Mouse (Mus musculus) hindbrain, embryonic 14.5 days (tissue): ENCODE data around the gene Fzd5. TPM values are rescaled to one million over a fixed set of nuclear protein-coding genes. Genes with fewer than 3 reads are reported as not detected.
A peak's percentile ranks its signal among the peaks of the same experiment; 100 is the strongest.

Experiments
- ATAC-seq: fragments of 200-750 bp; cut with Nextera tagmentation; 2 replicates; pipeline ENCODE4 v1.8.0; 2017; ENCODE audit warnings: moderate number of reproducible peaks, mild to moderate bottlenecking, moderate TSS enrichment, moderate library complexity; ENCODE audit not compliant: low FRiP score
- DNase-seq: peaks from one replicate; pipeline ENCODE4 v3.0.0-alpha.2; 2015; ENCODE audit warnings: low spot score
- H3K27ac ChIP-seq: fragments of 300-500 bp; sonication (generic); 2 replicates; pipeline ENCODE4 v1.5.1; 2014; ENCODE audit warnings: mild to moderate bottlenecking, moderate library complexity
- H3K27me3 ChIP-seq: fragments of 300-500 bp; sonication (generic); 2 replicates; pipeline ENCODE4 v1.6.1; 2014; ENCODE audit warnings: mild to moderate bottlenecking, low read length, mixed read lengths; ENCODE audit not compliant: control insufficient read depth, insufficient read depth
- H3K36me3 ChIP-seq: fragments of 300-500 bp; sonication (generic); replicated peaks from 2 replicates; pipeline ENCODE4 v1.6.1; 2014; ENCODE audit not compliant: control insufficient read depth, insufficient read depth
- H3K4me1 ChIP-seq: fragments of 300-500 bp; sonication (generic); replicated peaks from 2 replicates; pipeline ENCODE4 v1.6.1; 2014; ENCODE audit warnings: antibody characterized with exemption, low read length, mixed read lengths; ENCODE audit not compliant: control insufficient read depth, insufficient read depth
- H3K4me2 ChIP-seq: fragments of 300-500 bp; sonication (generic); replicated peaks from 2 replicates; pipeline ENCODE4 v1.6.1; 2014; ENCODE audit warnings: mild to moderate bottlenecking, moderate library complexity
- H3K4me3 ChIP-seq: fragments of 300-500 bp; sonication (generic); replicated peaks from 2 replicates; pipeline ENCODE4 v1.5.1; 2014; ENCODE audit warnings: mild to moderate bottlenecking, low read length
- H3K9ac ChIP-seq: fragments of 300-500 bp; sonication (generic); 2 replicates; pipeline ENCODE4 v1.6.1; 2014
- H3K9me3 ChIP-seq: fragments of 300-500 bp; sonication (generic); 2 replicates; pipeline ENCODE4 v1.6.1; 2016; ENCODE audit warnings: low read length; ENCODE audit not compliant: control insufficient read depth
- WGBS: fragments of 180-500 bp; shearing (Covaris S2); extraction: QIAGEN DNeasy Blood & Tissue Kit; methylation state at CpG from one replicate; pipeline ENCODE4 v1.1.7; 2014; 5-methylcytosine and 5-hydroxymethylcytosine counted together
- polyA plus RNA-seq: library from polyadenylated mRNA; unstranded; fragments of >200 nt; fragmentation: Nextera tagmentation; extraction: Ambion mirVana; gene quantifications from 2 replicates; pipeline ENCODE4 v1.2.1, GENCODE M21; 2014

The Fzd5 gene
- polyA plus RNA-seq, 1 experiment from 2014 or later = 0.29 TPM

GRCm38 (mm10) chr1:64735781-64736680, 1.5 kb downstream of the Fzd5 start:
- H3K9me3 ChIP-seq = no peaks in the 10 kb centered on the region
- H3K27ac ChIP-seq = no peak overlapping the region
- peak; percentile 24 for ATAC-seq
- peak overlapping the region; percentile 60 for H3K4me3 ChIP-seq
- peak overlapping the region; percentile 98 for H3K4me2 ChIP-seq
- 11% methylated on average over 75 of the region's 75 CpGs for WGBS
- DNase-seq = peak; percentile 39
- no peaks in the 10 kb centered on the region for H3K36me3 ChIP-seq
- H3K4me1 ChIP-seq = peaks cover 27% of the 10 kb centered on the region
- peaks cover 72% of the 10 kb centered on the region for H3K27me3 ChIP-seq
- peak overlapping the region; percentile 40 for H3K9ac ChIP-seq

GRCm38 (mm10) chr1:64734771-64735750, 2.5 kb downstream of the Fzd5 start:
- Histone ChIP-seq H3K9me3 (no peaks in the 10 kb centered on the region), H3K27me3 (peaks cover 72% of the 10 kb centered on the region), H3K4me2 (peak overlapping the region; percentile 98), H3K27ac (no peak overlapping the region), H3K36me3 (no peaks in the 10 kb centered on the region), H3K4me1 (peaks cover 27% of the 10 kb centered on the region), H3K9ac (no peak overlapping the region), H3K4me3 (peak overlapping the region; percentile 60)
- peak; percentile 1; the same call in 1 of the 2 replicates for ATAC-seq
- DNase-seq = no peak
- WGBS = 42% methylated on average over 58 of the region's 58 CpGs

GRCm38 (mm10) chr1:64733453-64734245, 3.9 kb downstream of the Fzd5 start:
- peaks cover 62% of the 10 kb centered on the region for H3K27me3 ChIP-seq
- no peak overlapping the region for H3K4me3 ChIP-seq
- no peak overlapping the region for H3K9ac ChIP-seq
- peaks cover 27% of the 10 kb centered on the region for H3K4me1 ChIP-seq
- no peaks in the 10 kb centered on the region for H3K9me3 ChIP-seq
- no peak for DNase-seq
- no peaks in the 10 kb centered on the region for H3K36me3 ChIP-seq
- 0 out of 2 replicates have a peak overlapping the region, but pooled peaks have one; percentile 2 for H3K4me2 ChIP-seq
- WGBS = 14% methylated on average over 11 of the region's 11 CpGs
- no peak for ATAC-seq
- no peak overlapping the region for H3K27ac ChIP-seq

- H3K4me1 ChIP-seq = peaks cover 27% of the 10 kb centered on the region
- no peaks in the 10 kb centered on the region for H3K36me3 ChIP-seq
- peaks cover 57% of the 10 kb centered on the region for H3K27me3 ChIP-seq
- H3K9ac ChIP-seq = no peak overlapping the region
- no peak overlapping the region for H3K27ac ChIP-seq
- ATAC-seq = no peak
- H3K4me2 ChIP-seq = no peak overlapping the region
- H3K4me3 ChIP-seq = no peak overlapping the region
- no peaks in the 10 kb centered on the region for H3K9me3 ChIP-seq
- no peak for DNase-seq
- WGBS = 55% methylated on average over 7 of the region's 7 CpGs
These were observed 4.8 kb downstream of the Fzd5 start for GRCm38 (mm10) chr1:64732637-64733200.

- WGBS = 38% methylated on average over 10 of the region's 10 CpGs
These were observed 5.4 kb downstream of the Fzd5 start for GRCm38 (mm10) chr1:64732161-64732560.

GRCm38 (mm10) chr1:64731341-64732020, 6.1 kb downstream of the Fzd5 start:
- no peak overlapping the region for H3K27ac ChIP-seq
- H3K4me2 ChIP-seq = no peak overlapping the region
- no peak for DNase-seq
- H3K9me3 ChIP-seq = no peaks in the 10 kb centered on the region
- H3K36me3 ChIP-seq = no peaks in the 10 kb centered on the region
- H3K4me1 ChIP-seq = peaks cover 19% of the 10 kb centered on the region
- ATAC-seq = no peak
- peaks cover 49% of the 10 kb centered on the region for H3K27me3 ChIP-seq
- no peak overlapping the region for H3K9ac ChIP-seq
- WGBS = 60% methylated on average over 16 of the region's 16 CpGs
- H3K4me3 ChIP-seq = no peak overlapping the region

More at GRCm38 (mm10) chr1:64732161-64732560, 5.4 kb downstream of the Fzd5 start:
- H3K9ac ChIP-seq = no peak overlapping the region
- no peaks in the 10 kb centered on the region for H3K9me3 ChIP-seq
- peaks cover 56% of the 10 kb centered on the region for H3K27me3 ChIP-seq
- DNase-seq = no peak
- H3K36me3 ChIP-seq = no peaks in the 10 kb centered on the region
- H3K4me2 ChIP-seq = no peak overlapping the region
- H3K4me3 ChIP-seq = no peak overlapping the region
- H3K4me1 ChIP-seq = peaks cover 26% of the 10 kb centered on the region
- no peak for ATAC-seq
- no peak overlapping the region for H3K27ac ChIP-seq

GRCm38 (mm10) chr1:64730046-64730445, 7.5 kb downstream of the Fzd5 start:
- Histone ChIP-seq H3K9ac (no peak overlapping the region), H3K4me1 (peaks cover 10% of the 10 kb centered on the region; the same call in 1 of the 2 replicates), H3K27ac (no peak overlapping the region), H3K27me3 (peaks cover 34% of the 10 kb centered on the region), H3K9me3 (no peaks in the 10 kb centered on the region), H3K4me3 (no peak overlapping the region), H3K36me3 (0 out of 2 replicates have a peak, but pooled peaks cover 9% of the 10 kb centered on the region), H3K4me2 (no peak overlapping the region)
- DNase-seq (no peak), ATAC-seq (no peak)
- 67% methylated on average over 4 of the region's 4 CpGs for WGBS

- 39% methylated on average over 10 of the region's 10 CpGs for WGBS
- DNase-seq (peak; percentile 33), ATAC-seq (peak; percentile 57; the same call in 1 of the 2 replicates)
These were observed 16.4 kb downstream of the Fzd5 start for GRCm38 (mm10) chr1:64721034-64721587.

More at GRCm38 (mm10) chr1:64721034-64721587, 16.4 kb downstream of the Fzd5 start:
- no peaks in the 10 kb centered on the region for H3K27me3 ChIP-seq
- H3K4me3 ChIP-seq = no peak overlapping the region
- peaks cover 50% of the 10 kb centered on the region for H3K36me3 ChIP-seq
- no peak overlapping the region for H3K9ac ChIP-seq
- no peaks in the 10 kb centered on the region for H3K4me1 ChIP-seq
- H3K27ac ChIP-seq = no peak overlapping the region
- no peak overlapping the region for H3K4me2 ChIP-seq
- no peaks in the 10 kb centered on the region for H3K9me3 ChIP-seq
